Mouse (Mus musculus): ENCODE data around the gene Msi1.

The Msi1 gene

DNA sequence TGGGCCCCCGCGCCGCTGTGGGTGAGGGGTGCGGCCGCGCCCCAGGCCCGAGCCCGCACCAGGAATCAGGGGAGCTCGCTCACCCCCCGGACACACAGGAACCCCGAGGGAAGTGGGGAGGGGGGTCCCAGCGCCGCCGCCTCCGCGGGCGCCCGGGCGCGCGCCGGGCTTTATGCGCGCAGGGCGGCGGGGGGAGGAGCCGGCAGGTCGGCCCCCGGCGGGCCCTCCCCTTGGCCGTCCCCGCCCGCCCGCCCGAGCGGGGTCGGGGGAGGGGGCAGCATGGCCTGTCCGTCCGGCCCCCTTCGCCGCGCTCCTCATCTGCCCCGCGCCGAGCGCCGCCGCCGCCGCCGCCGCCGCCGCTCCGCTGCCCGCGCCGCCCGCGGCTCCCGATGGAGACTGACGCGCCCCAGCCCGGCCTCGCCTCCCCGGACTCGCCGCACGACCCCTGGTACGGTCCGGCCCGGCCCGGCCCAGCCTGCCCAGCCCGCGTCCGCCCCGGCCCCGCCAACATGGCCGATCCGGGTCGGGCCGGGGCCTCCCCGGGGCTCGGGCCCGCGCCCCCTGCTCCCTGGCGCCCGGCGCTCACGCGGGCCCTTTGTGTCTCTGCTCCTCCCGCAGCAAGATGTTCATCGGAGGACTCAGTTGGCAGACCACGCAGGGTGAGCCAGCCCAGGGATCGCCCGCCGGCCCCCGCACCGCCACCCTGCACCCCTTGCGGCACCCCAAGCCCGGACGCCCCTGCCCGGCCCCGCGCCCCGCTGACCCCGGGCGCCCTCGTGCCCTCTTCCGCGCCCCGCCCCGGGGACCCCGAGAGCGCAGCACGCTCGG lies at the start of gene Msi1:
Msi1 (plus strand) TSS at position 241 of the 828 bp plus-strand sequence.
- no peak for DNase-seq (ENCODE audit: low spot score)

- no peak for DNase-seq (ENCODE audit: low spot score)
Measured at GRCm38 (mm10) chr5:115391935-115392334, 37.5 kb upstream of the Msi1 start.

GRCm38 (mm10) chr5:115392969-115393368 lies 36.4 kb upstream of the Msi1 start:
- DNase-seq (ENCODE audit: low spot score) = no peak

GRCm38 (mm10) chr5:115394223-115394622 lies 35.2 kb upstream of the Msi1 start:
- DNase-seq (ENCODE audit: low spot score) = no peak

- no peak for DNase-seq (ENCODE audit: low spot score)
Measured at GRCm38 (mm10) chr5:115394836-115395235, 34.6 kb upstream of the Msi1 start.

DNA sequence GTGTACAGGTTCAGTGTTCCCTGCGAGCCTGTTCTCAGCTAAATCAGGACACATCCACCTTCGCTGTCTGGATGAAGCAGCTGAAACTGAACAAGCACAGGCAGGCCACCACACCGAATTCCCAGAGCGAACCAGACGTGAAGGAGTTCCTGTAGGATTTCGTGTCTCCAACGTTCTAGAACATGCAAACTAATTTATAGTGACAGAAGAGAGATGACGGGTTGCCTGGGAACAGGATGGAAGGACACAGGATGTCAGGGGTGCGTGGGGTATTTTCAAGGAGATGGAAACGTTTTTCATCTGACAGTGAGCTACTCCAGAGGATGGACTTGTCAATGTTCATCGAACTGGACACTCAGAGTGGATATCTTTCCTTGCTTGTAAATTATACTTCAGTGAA lies 32.7 kb upstream of the Msi1 start:
- DNase-seq (ENCODE audit: low spot score) = no peak

DNA sequence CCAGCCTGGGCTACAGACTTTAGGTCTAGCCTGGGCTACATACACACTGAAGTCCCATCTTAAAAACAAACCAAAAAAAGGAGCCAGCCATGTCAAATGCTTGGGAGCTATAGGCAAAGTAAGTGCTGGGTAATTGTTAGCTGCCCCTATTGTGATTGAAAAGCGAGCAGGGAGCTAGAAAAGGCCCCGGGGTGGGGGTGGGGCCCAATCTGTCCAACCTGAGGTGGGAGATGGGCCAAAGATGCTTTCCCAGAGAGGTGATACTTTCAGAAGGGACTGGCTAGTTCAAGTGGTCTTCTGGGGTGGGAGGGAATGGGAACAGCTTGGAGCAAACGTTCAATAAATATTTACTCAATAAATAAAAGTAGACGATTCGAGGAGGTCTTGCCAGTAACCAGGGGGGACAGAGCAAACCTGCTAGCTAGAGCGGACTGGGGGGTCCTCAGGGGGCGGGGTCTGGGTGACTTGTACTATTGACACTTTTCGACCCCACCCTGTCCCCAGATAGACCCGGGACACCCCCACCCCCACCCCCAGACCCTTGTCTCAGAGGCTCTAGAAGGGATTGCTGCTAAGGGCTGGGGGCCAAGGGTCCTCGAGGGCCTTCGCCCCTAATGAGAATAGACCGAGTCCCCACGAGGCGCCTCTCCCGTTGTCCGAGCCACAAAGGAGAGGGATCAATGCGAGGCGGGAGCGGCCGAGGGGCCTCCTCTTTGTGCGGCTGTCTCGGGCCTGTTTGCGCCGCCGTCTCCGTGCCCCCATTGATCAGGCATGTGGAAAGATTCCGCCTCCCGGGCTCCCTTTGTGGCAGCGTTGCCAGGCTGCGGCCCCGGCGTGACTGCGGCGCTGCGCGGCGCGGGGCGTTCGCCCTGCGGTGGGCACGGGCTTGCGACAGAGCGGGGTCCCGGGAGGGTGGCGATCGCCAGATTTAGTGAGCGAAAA lies 31.3 kb upstream of the Msi1 start:
- DNase-seq (ENCODE audit: low spot score) = no peak

DNA sequence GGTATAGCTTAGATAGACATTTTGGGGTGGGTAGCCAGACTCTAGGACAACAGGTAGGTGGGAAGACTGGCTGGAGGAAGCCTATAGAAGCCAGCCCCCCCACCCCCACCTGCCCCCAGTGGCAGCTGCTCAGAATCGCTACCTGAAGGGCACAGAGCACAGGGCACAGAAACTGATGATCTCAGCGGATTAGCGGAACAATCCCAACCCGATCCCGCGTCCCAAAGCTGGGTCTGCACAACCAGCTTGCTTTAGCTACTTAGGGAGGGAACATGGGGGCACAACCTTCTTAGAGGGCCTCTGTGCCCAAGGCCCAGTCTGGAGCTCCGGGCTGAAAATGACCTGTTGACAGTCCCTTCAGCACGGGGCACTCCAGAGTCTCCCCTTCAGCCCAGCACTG lies 27.3 kb upstream of the Msi1 start:
- DNase-seq (ENCODE audit: low spot score) = no peak

DNA sequence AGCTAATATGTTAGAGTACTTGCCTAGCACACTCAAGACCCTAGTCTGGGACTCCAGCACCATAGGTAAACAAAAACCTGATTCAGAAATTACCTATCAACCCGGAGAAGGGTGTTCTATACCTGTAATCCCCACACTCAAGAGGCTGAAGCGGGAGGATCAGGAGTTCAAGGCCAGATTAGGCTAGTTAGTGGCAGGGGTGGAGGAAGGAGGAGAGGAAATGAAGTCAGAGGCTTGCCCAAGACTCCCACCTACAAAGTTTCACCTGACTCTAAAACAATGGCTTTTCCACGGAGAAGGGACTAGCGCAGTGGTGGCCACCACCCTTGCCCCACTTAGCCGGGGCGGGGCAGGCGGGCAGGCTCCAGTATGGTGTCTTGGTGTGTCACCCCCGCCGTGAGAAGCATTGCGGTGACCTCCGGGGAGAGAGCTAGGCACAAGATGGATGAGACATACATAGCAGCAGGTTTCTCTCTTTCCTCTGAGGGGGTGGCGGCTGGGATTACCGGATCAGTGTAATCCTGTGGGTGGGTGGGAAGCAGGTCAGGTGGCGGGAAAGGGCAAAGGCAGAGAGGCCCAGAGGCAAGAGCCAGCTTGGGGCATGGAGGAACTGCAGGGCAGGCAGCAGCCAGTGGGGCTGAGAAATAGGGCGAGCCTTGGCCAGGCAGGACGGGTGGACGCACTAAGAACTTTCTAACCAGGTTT lies 25.8 kb upstream of the Msi1 start:
- no peak for DNase-seq (ENCODE audit: low spot score)

GRCm38 (mm10) chr5:115404241-115404794 lies 25.1 kb upstream of the Msi1 start:
- DNase-seq (ENCODE audit: low spot score) = no peak

- DNase-seq (ENCODE audit: low spot score) = no peak
Measured at GRCm38 (mm10) chr5:115405205-115405604, 24.2 kb upstream of the Msi1 start.

- DNase-seq (ENCODE audit: low spot score) = no peak
Measured at GRCm38 (mm10) chr5:115408110-115408509, 21.3 kb upstream of the Msi1 start.

GRCm38 (mm10) chr5:115415111-115416085 lies 14.0 kb upstream of the Msi1 start:
- DNase-seq (ENCODE audit: low spot score) = no peak

- DNase-seq (ENCODE audit: low spot score) = no peak
Measured at GRCm38 (mm10) chr5:115428831-115429358, 504 bp upstream of the Msi1 start.

DNA sequence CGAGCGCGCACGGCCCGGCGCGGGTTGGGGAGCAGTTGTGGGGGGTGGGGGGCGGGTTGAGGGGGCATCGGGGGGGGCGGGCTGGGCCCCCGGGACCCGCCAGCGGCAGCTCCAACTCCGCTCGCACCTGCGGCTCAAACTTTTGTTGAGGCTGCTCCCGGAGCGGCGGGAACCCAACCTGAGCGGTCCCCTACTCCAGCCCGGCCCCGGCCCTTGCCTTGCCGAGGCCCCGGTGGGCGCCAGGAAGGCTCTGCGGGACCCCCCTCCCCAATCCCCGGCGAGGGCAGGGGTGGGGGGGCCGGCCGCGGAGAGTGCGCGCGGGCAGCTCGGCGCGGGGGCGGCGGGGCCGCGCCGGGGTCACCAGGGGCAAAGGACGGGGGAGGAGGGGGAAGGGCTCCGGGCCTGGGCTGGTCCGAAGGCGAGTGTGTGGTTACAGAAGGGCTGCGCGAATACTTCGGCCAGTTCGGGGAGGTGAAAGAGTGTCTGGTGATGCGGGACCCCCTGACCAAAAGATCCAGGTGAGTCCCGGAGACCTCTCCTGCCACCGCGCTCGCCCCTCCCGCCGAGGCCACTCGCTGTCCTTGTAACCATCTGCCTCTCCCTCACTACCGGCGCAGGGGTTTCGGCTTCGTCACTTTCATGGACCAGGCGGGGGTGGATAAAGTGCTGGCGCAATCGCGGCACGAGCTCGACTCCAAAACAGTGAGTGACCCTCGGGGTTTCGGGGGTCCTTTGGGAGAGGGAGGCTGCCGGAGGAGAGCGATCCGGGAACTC lies 975 bp downstream of the Msi1 start:
- DNase-seq (ENCODE audit: low spot score) = no peak

DNA sequence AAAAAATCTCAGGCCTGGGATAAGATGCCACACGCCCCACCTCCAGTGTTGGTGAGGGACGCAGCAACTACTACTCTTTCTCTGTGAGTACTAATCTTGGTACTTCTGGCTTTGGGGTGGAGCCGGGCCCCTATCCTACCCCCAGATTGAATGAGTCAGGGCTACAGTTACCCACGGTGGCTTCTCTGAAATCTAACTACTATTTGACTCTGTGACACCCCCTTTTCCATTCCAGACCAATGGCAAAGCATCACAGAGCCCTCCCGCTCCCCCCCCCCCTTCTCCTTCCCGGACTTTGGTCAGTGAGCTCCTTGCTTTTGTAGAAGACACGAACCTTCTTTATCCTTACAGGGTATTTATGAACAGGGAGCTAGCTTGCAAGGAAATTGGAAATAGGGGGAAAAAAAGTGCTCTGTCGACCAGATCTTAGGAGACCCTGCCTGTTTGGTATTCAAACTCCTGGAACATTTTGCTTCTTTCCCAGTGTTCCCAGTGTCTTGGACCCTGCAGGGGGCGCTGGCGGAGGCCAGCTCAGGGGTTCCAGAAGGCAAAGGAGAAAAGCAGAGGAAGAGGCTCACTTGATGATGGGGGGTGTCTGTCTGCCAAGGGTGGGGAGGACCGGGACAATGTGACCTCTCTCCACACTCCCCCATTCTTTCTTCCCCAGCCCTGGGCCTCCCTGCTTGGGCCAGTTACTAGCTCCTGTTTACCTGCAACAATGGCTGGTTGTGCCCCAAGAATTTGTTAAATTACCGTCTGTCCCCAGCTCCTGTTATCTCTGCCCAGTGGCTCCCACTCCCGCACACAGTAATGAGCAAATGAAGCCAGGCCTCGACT lies 1.9 kb downstream of the Msi1 start:
- DNase-seq (ENCODE audit: low spot score) = no peak

DNA sequence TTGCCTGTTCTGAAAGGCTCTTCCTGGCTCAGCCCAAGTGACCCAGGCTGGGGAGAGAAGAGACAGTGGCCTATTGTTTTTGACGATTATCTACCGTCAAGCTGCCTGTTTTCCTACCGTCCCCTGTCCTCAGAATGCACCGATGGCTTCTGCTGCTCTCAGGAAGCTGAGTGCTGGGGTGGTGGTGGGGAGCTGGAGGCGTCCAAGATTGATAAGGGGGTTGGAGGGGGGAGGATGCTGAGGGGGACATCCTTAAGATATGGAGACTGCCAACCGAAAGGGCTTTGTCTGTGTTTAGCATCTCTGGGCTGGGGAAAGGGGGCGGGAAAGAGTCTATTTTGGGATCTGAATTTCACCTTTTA lies 2.5 kb downstream of the Msi1 start:
- no peak for DNase-seq (ENCODE audit: low spot score)

GRCm38 (mm10) chr5:115432395-115432794 lies 3.0 kb downstream of the Msi1 start:
- no peak for DNase-seq (ENCODE audit: low spot score)

DNA sequence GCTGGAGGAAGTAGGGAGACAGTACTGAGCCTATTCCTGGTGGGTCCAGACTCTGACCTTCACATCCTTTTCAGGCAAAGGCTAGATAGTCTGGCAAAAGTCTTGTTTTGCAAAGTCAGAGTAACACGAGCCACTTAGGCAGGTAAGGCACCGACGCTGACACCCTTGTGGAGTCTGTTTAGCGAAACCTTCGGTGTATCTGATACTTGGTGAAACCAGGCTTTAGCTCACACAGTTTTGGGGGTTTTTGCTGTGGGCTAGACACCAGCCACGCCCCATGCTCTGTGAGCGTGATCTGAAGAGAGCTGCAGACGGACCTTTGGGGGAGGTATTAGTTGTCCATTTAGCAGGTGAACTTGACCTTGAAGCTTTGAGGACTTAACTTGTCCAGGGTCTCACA lies 3.8 kb downstream of the Msi1 start:
- no peak for DNase-seq (ENCODE audit: low spot score)

All from urinary bladder, postnatal 14 days (tissue).